Mouse (Mus musculus) cerebral cortex, adult 2 months (tissue): Measurements from ENCODE around the gene Clpsl2.

Source experiments
- WGBS: fragments of 180-500 bp; shearing (Covaris S2); methylation state at CpG from one replicate; pipeline ENCODE4 v1.1.7; 2018; 5-methylcytosine and 5-hydroxymethylcytosine counted together

The Clpsl2 gene

GRCm38 (mm10) chr17:28521071-28521726 lies 28.0 kb upstream of the Clpsl2 start:
- 62% methylated on average over 5 of the region's 5 CpGs for WGBS

- WGBS, result 26% methylated on average over 6 of the region's 6 CpGs
These were observed 27.3 kb upstream of the Clpsl2 start for GRCm38 (mm10) chr17:28521920-28522319.

- under 1% methylated on average over 60 of the region's 66 CpGs for WGBS
These were observed 26.4 kb upstream of the Clpsl2 start for GRCm38 (mm10) chr17:28522623-28523354.

GRCm38 (mm10) chr17:28523355-28524008 lies 25.7 kb upstream of the Clpsl2 start:
- 14% methylated on average over 28 of the region's 28 CpGs for WGBS

- 88% methylated on average over 23 of the region's 23 CpGs for WGBS
These were observed 25.1 kb upstream of the Clpsl2 start for GRCm38 (mm10) chr17:28524009-28524695.

GRCm38 (mm10) chr17:28524831-28525430 lies 24.3 kb upstream of the Clpsl2 start:
- WGBS, result 68% methylated on average over 4 of the region's 4 CpGs

GRCm38 (mm10) chr17:28527184-28528042 lies 21.8 kb upstream of the Clpsl2 start:
- 39% methylated on average over 12 of the region's 12 CpGs for WGBS

- 1% methylated on average over 6 of the region's 6 CpGs for WGBS
These were observed 21.2 kb upstream of the Clpsl2 start for GRCm38 (mm10) chr17:28528043-28528351.

GRCm38 (mm10) chr17:28529116-28529515 lies 20.1 kb upstream of the Clpsl2 start:
- WGBS, result 74% methylated on average over 4 of the region's 4 CpGs

- WGBS, result 90% methylated on average over 6 of the region's 6 CpGs
These were observed 18.7 kb upstream of the Clpsl2 start, which contains the start of gene Armc12 for GRCm38 (mm10) chr17:28530506-28530905. Gene Armc12 (plus strand): TSS chr17:28530806.

GRCm38 (mm10) chr17:28531946-28532345 lies 17.3 kb upstream of the Clpsl2 start:
- 47% methylated on average over 18 of the region's 18 CpGs for WGBS

- WGBS, result 93% methylated on average over 7 of the region's 7 CpGs
These were observed 16.7 kb upstream of the Clpsl2 start for GRCm38 (mm10) chr17:28532557-28532956.

GRCm38 (mm10) chr17:28533327-28533726 lies 15.9 kb upstream of the Clpsl2 start:
- WGBS, result 94% methylated on average over 13 of the region's 13 CpGs

GRCm38 (mm10) chr17:28537881-28538280 lies 11.3 kb upstream of the Clpsl2 start:
- 53% methylated on average over 12 of the region's 12 CpGs for WGBS

GRCm38 (mm10) chr17:28546925-28547324 lies 2.3 kb upstream of the Clpsl2 start:
- WGBS, result 90% methylated on average over 1 of the region's 1 CpGs

- 72% methylated on average over 11 of the region's 11 CpGs for WGBS
These were observed 661 bp upstream of the Clpsl2 start for GRCm38 (mm10) chr17:28548550-28548949.

GRCm38 (mm10) chr17:28553040-28553793 lies 4.0 kb downstream of the Clpsl2 start:
- 6% methylated on average over 14 of the region's 14 CpGs for WGBS

- WGBS, result 94% methylated on average over 4 of the region's 4 CpGs
These were observed 4.8 kb downstream of the Clpsl2 start for GRCm38 (mm10) chr17:28554021-28554420.

- WGBS, result 56% methylated on average over 6 of the region's 6 CpGs
These were observed 7.6 kb downstream of the Clpsl2 start for GRCm38 (mm10) chr17:28556635-28557396.
